Comparison of ENCODE assay signal across 8 mouse cellular contexts in the genomic region with DNA sequence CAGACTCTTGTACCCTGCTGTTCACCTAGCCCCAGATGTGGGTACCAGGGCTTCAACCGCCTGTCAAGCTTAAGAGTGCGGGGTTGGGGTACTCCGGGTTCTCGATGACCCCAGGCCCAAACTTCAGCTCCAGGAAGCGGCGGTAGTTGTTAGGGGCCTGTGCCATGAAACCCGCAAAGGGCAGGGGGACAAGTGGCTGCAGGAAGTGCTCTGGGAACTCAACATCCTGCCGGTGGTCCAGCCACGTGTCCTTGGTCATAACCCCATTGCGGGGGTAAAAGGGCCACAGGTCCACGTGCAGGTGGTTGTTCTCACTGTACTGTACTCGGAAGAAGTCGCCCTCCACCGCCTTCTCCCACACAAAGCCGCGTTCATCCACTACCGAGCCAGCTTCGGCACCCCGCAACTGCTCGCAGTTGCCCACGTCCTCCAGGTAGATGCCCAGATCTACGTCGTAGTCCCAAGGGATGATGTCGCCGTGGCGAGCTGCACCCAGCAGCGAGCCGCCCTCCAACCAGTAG. TPM values are rescaled to one million over a fixed set of nuclear protein-coding genes. Genes with fewer than 3 reads are reported as not detected.
DNase-seq lines count a peak whose midpoint lies in the region; ATAC-seq and TF ChIP-seq lines count a peak whose summit lies in the region.

No protein-coding gene starts in this region.

- H3K27ac ChIP-seq in cerebellum, adult 2 months (ENCODE audit: insufficient read depth, low read length): no peak overlapping the region
- no peak overlapping the region for H3K27ac ChIP-seq in lung, embryonic 16.5 days (ENCODE audit: low read length)
- H3K27ac ChIP-seq in limb, embryonic 15.5 days: no peak overlapping the region

- WGBS in cerebellum, adult 2 months: 72% methylated on average over 28 of the region's 28 CpGs
- WGBS in lung, embryonic 16.5 days: 53% methylated on average over 28 of the region's 28 CpGs
- 79% methylated on average over 28 of the region's 28 CpGs for WGBS in lung, adult 2 months
- WGBS in limb, embryonic 15.5 days: 51% methylated on average over 28 of the region's 28 CpGs

- peak overlapping the region; percentile 84 for H3K4me2 ChIP-seq in lung, embryonic 16.5 days (ENCODE audit: low read depth, low read length)
- H3K4me2 ChIP-seq in limb, embryonic 15.5 days: peak overlapping the region; percentile 88

- no peaks in the 10 kb centered on the region for H3K27me3 ChIP-seq in cerebellum, adult 2 months (ENCODE audit: control insufficient read depth, insufficient read depth, low read length)
- no peaks in the 10 kb centered on the region; the same call in 1 of the 2 replicates for H3K27me3 ChIP-seq in lung, embryonic 16.5 days (ENCODE audit: control insufficient read depth, insufficient read depth, low read depth, low read length)
- peaks cover 26% of the 10 kb centered on the region for H3K27me3 ChIP-seq in limb, embryonic 15.5 days

- H3K36me3 ChIP-seq in lung, embryonic 16.5 days (ENCODE audit: control insufficient read depth, insufficient read depth, low read length): peaks cover 13% of the 10 kb centered on the region
- peaks cover 50% of the 10 kb centered on the region for H3K36me3 ChIP-seq in limb, embryonic 15.5 days

- no peaks in the 10 kb centered on the region for H3K9me3 ChIP-seq in lung, embryonic 16.5 days (ENCODE audit: control insufficient read depth, low read length)
- H3K9me3 ChIP-seq in limb, embryonic 15.5 days: no peaks in the 10 kb centered on the region

- no peak for TF ChIP-seq CTCF in cerebellum, adult 2 months (IDR thresholded peaks at IDR 0.05; ENCODE audit: borderline replicate concordance, insufficient read depth, low read depth, low read length)
- no peak for TF ChIP-seq CTCF in lung, adult 2 months (IDR thresholded peaks at IDR 0.05; ENCODE audit: insufficient read depth, low read length)

- peak overlapping the region; percentile 57 for H3K9ac ChIP-seq in lung, embryonic 16.5 days (ENCODE audit: low read length)
- H3K9ac ChIP-seq in limb, embryonic 15.5 days: no peak overlapping the region

- peak overlapping the region; percentile 48 for H3K4me3 ChIP-seq in cerebellum, adult 2 months (replicated peaks; ENCODE audit: insufficient read depth, low read depth, low read length)
- peak overlapping the region; percentile 47 for H3K4me3 ChIP-seq in lung, embryonic 16.5 days (ENCODE audit: low read length)
- no peak overlapping the region for H3K4me3 ChIP-seq in lung, adult 2 months (replicated peaks; ENCODE audit: extremely low read depth, low read depth, low read length)
- peak overlapping the region; percentile 46 for H3K4me3 ChIP-seq in limb, embryonic 15.5 days

- no peaks in the 10 kb centered on the region; the same call in 1 of the 2 replicates for H3K4me1 ChIP-seq in cerebellum, adult 2 months (ENCODE audit: control insufficient read depth, insufficient read depth, low read length)
- peaks cover 17% of the 10 kb centered on the region for H3K4me1 ChIP-seq in lung, embryonic 16.5 days (replicated peaks; ENCODE audit: control insufficient read depth, insufficient read depth, low read length)
- no peaks in the 10 kb centered on the region for H3K4me1 ChIP-seq in lung, adult 2 months (ENCODE audit: control insufficient read depth, insufficient read depth, low read length)
- peaks cover 24% of the 10 kb centered on the region for H3K4me1 ChIP-seq in limb, embryonic 15.5 days

- peak; percentile 4; the same call in 1 of the 2 replicates for ATAC-seq in lung, embryonic 16.5 days (ENCODE audit: low read depth)
- ATAC-seq in limb, embryonic 15.5 days (ENCODE audit: insufficient number of reproducible peaks, low FRiP score, low TSS enrichment, low read depth): no peak
- no peak for ATAC-seq in monocyte, adult 5-6 weeks (replicated peaks; ENCODE audit: insufficient number of reproducible peaks, low FRiP score, low TSS enrichment, poor library complexity, severe bottlenecking)

- no peak for DNase-seq in cerebellum, adult 2 months
- DNase-seq in cerebellum, postnatal 36 days: no peak
- no peak for DNase-seq in lung, adult 2 months
- DNase-seq in Muller cell, postnatal 12 days (ENCODE audit: inconsistent ontology term): no peak
- no peak for DNase-seq in retina, embryonic 14.5 days (ENCODE audit: low spot score)

- TF ChIP-seq POLR2A in cerebellum, adult 2 months (IDR thresholded peaks at IDR 0.05; ENCODE audit: borderline replicate concordance, insufficient read depth, low read length): no peak
- TF ChIP-seq POLR2A in lung, adult 2 months (IDR thresholded peaks at IDR 0.05; ENCODE audit: borderline replicate concordance, extremely low read depth, low read depth, low read length): no peak

RNA-seq across cellular contexts. Expression of gene Strn4, which starts 5.2 kb away (rescaled TPM):
- 158 and 160 TPM in 2 replicates for polyA plus RNA-seq in cerebellum, adult 2 months (2012; rRNA removed)
- 87.1 and 92.1 TPM in 2 replicates for polyA plus RNA-seq in lung, embryonic 16.5 days (2015; fragmentation: Nextera tagmentation; extraction: Ambion mirVana)
- 164 and 180 TPM in 2 replicates for polyA plus RNA-seq in lung, adult 2 months (2012; rRNA removed)
- polyA plus RNA-seq in limb, embryonic 15.5 days (2015; fragmentation: Nextera tagmentation; extraction: Ambion mirVana): 85.8 and 96.1 TPM in 2 replicates
- 70.9 to 99.8 TPM (median 71.5 TPM) in 3 replicates for total RNA-seq in monocyte, adult 5-6 weeks (2017)

RNA-seq across cellular contexts. Expression of gene Fkrp, which starts 6.1 kb away (rescaled TPM):
- polyA plus RNA-seq in cerebellum, adult 2 months (2012; rRNA removed): 38.6 and 38.9 TPM in 2 replicates
- polyA plus RNA-seq in lung, embryonic 16.5 days (2015; fragmentation: Nextera tagmentation; extraction: Ambion mirVana): 28.1 and 28.9 TPM in 2 replicates
- polyA plus RNA-seq in lung, adult 2 months (2012; rRNA removed): 41.7 and 42.0 TPM in 2 replicates
- 25.8 and 27.1 TPM in 2 replicates for polyA plus RNA-seq in limb, embryonic 15.5 days (2015; fragmentation: Nextera tagmentation; extraction: Ambion mirVana)
- 9.6 to 15.3 TPM (median 10.6 TPM) in 3 replicates for total RNA-seq in monocyte, adult 5-6 weeks (2017)

RNA-seq across cellular contexts. Expression of gene Slc1a5, which starts 29.3 kb away (rescaled TPM):
- polyA plus RNA-seq in cerebellum, adult 2 months (2012; rRNA removed): 3.5 and 4.0 TPM in 2 replicates
- 46.7 and 47.2 TPM in 2 replicates for polyA plus RNA-seq in lung, embryonic 16.5 days (2015; fragmentation: Nextera tagmentation; extraction: Ambion mirVana)
- polyA plus RNA-seq in lung, adult 2 months (2012; rRNA removed): 190 and 201 TPM in 2 replicates
- 32.5 and 39.5 TPM in 2 replicates for polyA plus RNA-seq in limb, embryonic 15.5 days (2015; fragmentation: Nextera tagmentation; extraction: Ambion mirVana)
- 40.9 to 71.2 TPM (median 56.6 TPM) in 3 replicates for total RNA-seq in monocyte, adult 5-6 weeks (2017)

RNA-seq across cellular contexts. Expression of gene Prkd2, which starts 32.2 kb away (rescaled TPM):
- 6.5 and 7.5 TPM in 2 replicates for polyA plus RNA-seq in cerebellum, adult 2 months (2012; rRNA removed)
- 21.7 and 23.3 TPM in 2 replicates for polyA plus RNA-seq in lung, embryonic 16.5 days (2015; fragmentation: Nextera tagmentation; extraction: Ambion mirVana)
- 97.2 and 121 TPM in 2 replicates for polyA plus RNA-seq in lung, adult 2 months (2012; rRNA removed)
- 20.5 and 21.9 TPM in 2 replicates for polyA plus RNA-seq in limb, embryonic 15.5 days (2015; fragmentation: Nextera tagmentation; extraction: Ambion mirVana)
- 13.1 to 26.6 TPM (median 15.6 TPM) in 3 replicates for total RNA-seq in monocyte, adult 5-6 weeks (2017)
